Comparison of ENCODE assay signal across 8 mouse cellular contexts in genomic region chr2:33736722-33737121, GRCm38 (mm10).
DNase-seq lines count a peak whose midpoint lies in the region; ATAC-seq and TF ChIP-seq lines count a peak whose summit lies in the region.

No protein-coding gene starts in this region.

- no peak overlapping the region for H3ac ChIP-seq in C2C12 (ENCODE audit: control insufficient read depth, insufficient read length, low read depth)

- H3K36me3 ChIP-seq in C2C12 (ENCODE audit: control insufficient read depth, insufficient read depth) = no peaks in the 10 kb centered on the region

- no peaks in the 10 kb centered on the region for H3K27me3 ChIP-seq in C2C12 (ENCODE audit: control insufficient read depth, insufficient read depth, insufficient read length)

- DNase-seq in MEL-GATA-1-ER (ENCODE audit: extremely low read depth, low read depth) = peak; percentile 30
- peak; percentile 66 for DNase-seq in cerebellum, adult 8-10 months
- DNase-seq in frontal cortex, adult 2 months (ENCODE audit: extremely low spot score in 1 of 2, low spot score in 1 of 2) = peak; percentile 29 to 84
- DNase-seq in kidney, postnatal 25 days = peak; percentile 56 to 73
- peak; percentile 69 for DNase-seq in lung, postnatal 10 days
- peak; percentile 73 for DNase-seq in retina, postnatal 1 day

- H3K79me3 ChIP-seq in C2C12 (ENCODE audit: low read depth) = no peaks in the 10 kb centered on the region

- no peak for ATAC-seq in activated CD4-positive, CD25-positive, alpha-beta regulatory T cell, adult 4 months

- no peak overlapping the region for H3K4me3 ChIP-seq in C2C12 (ENCODE audit: insufficient read depth, poor library complexity, severe bottlenecking)

- TF ChIP-seq CTCF in C2C12 (IDR thresholded peaks at IDR 0.05; ENCODE audit: control insufficient read depth, insufficient read depth, insufficient read length) = peak; percentile 86

- no peaks in the 10 kb centered on the region for H3K79me2 ChIP-seq in C2C12 (ENCODE audit: control insufficient read depth, insufficient read depth)

TF ChIP-seq in C2C12, 6 proteins besides CTCF, POLR2A, EP300 and RAD21:
- TF ChIP-seq FOSL1 (IDR thresholded peaks at IDR 0.05; ENCODE audit: insufficient read depth, low read length, poor library complexity, severe bottlenecking) = no peak
- no peak for TF ChIP-seq MAX (IDR thresholded peaks at IDR 0.05)
- no peak for TF ChIP-seq USF1 (IDR thresholded peaks at IDR 0.05; ENCODE audit: low read depth)
- no peak for TF ChIP-seq CEBPB (IDR thresholded peaks at IDR 0.05; ENCODE audit: low read depth)
- no peak for TF ChIP-seq MYOD1 (IDR thresholded peaks at IDR 0.05; ENCODE audit: control insufficient read depth, insufficient read length, low read depth)
- no peak for TF ChIP-seq MYOG (IDR thresholded peaks at IDR 0.05; ENCODE audit: control insufficient read depth, extremely low read depth, insufficient read length)
TF ChIP-seq in C2C12: peak in this region for 0.
